Mouse (Mus musculus): ENCODE data around the gene Carmil1.

Carmil1 gene

GRCm38 (mm10) chr13:24260751-24261591 lies 19.6 kb downstream of the Carmil1 start:
- in situ Hi-C loops (cut with MboI, MseI): no loop called here

GRCm38 (mm10) chr13:24257809-24258208 lies 22.8 kb downstream of the Carmil1 start:
- in situ Hi-C loops (cut with MboI, MseI): no loop called here

GRCm38 (mm10) chr13:24253989-24254388 lies 26.6 kb downstream of the Carmil1 start:
- in situ Hi-C loops (cut with MboI, MseI): no loop called here

GRCm38 (mm10) chr13:24253551-24253950 lies 27.0 kb downstream of the Carmil1 start:
- in situ Hi-C loops (cut with MboI, MseI): no loop called here

GRCm38 (mm10) chr13:24251236-24251635 lies 29.4 kb downstream of the Carmil1 start:
- in situ Hi-C loops (cut with MboI, MseI): no loop called here

- in situ Hi-C loops (cut with MboI, MseI): no loop called here
Measured at GRCm38 (mm10) chr13:24247928-24248327, 32.7 kb downstream of the Carmil1 start.

GRCm38 (mm10) chr13:24247441-24247840 lies 33.2 kb downstream of the Carmil1 start:
- in situ Hi-C loops (cut with MboI, MseI): no loop called here

- in situ Hi-C loops (cut with MboI, MseI): no loop called here
Measured at GRCm38 (mm10) chr13:24246266-24246665, 34.3 kb downstream of the Carmil1 start.

- in situ Hi-C loops (cut with MboI, MseI): no loop called here
Measured at GRCm38 (mm10) chr13:24244613-24245012, 36.0 kb downstream of the Carmil1 start.

GRCm38 (mm10) chr13:24243964-24244363 lies 36.6 kb downstream of the Carmil1 start:
- in situ Hi-C loops (cut with MboI, MseI): no loop called here

- in situ Hi-C loops (cut with MboI, MseI): no loop called here
Measured at GRCm38 (mm10) chr13:24242429-24243106, 38.0 kb downstream of the Carmil1 start.

- in situ Hi-C loops (cut with MboI, MseI): no loop called here
Measured at GRCm38 (mm10) chr13:24241201-24241600, 39.4 kb downstream of the Carmil1 start.

- in situ Hi-C loops (cut with MboI, MseI): no loop called here
Measured at GRCm38 (mm10) chr13:24240430-24240829, 40.2 kb downstream of the Carmil1 start.

- in situ Hi-C loops (cut with MboI, MseI): no loop called here
Measured at GRCm38 (mm10) chr13:24238456-24239120, 42.0 kb downstream of the Carmil1 start.

GRCm38 (mm10) chr13:24236736-24237135 lies 43.9 kb downstream of the Carmil1 start:
- in situ Hi-C loops (cut with MboI, MseI): no loop called here

- in situ Hi-C loops (cut with MboI, MseI): no loop called here
Measured at GRCm38 (mm10) chr13:24232750-24233149, 47.8 kb downstream of the Carmil1 start.

- in situ Hi-C loops (cut with MboI, MseI): no loop called here
Measured at GRCm38 (mm10) chr13:24231746-24232483, 48.7 kb downstream of the Carmil1 start.

GRCm38 (mm10) chr13:24231146-24231545 lies 49.4 kb downstream of the Carmil1 start:
- in situ Hi-C loops (cut with MboI, MseI): no loop called here

GRCm38 (mm10) chr13:24230541-24231095 lies 50.0 kb downstream of the Carmil1 start:
- in situ Hi-C loops (cut with MboI, MseI): no loop called here

GRCm38 (mm10) chr13:24223425-24224201 lies 57.0 kb downstream of the Carmil1 start:
- in situ Hi-C loops (cut with MboI, MseI): no loop called here
